Mouse (Mus musculus) E14TG2a.4 (cell line): Measurements from ENCODE around the gene E130218I03Rik.

Source experiments
- CTCF ChIP-seq: conservative IDR thresholded peaks from 2 replicates; pipeline ENCODE4 v1.5.1; 2014; ENCODE audit warnings: low read length
- NANOG ChIP-seq: IDR thresholded peaks from 2 replicates; pipeline ENCODE4 v1.6.1; 2014; ENCODE audit warnings: borderline replicate concordance, low read length, mixed read lengths
- POU5F1 ChIP-seq: IDR thresholded peaks from 2 replicates; pipeline ENCODE4 v1.6.1; 2014; ENCODE audit warnings: low read length, borderline replicate concordance

GRCm38 (mm10) chr4:134271979-134272378, 28.5 kb downstream of the E130218I03Rik start:
- no peak for TF ChIP-seq CTCF
- no peak for TF ChIP-seq NANOG
- no peak for TF ChIP-seq POU5F1
